Mouse (Mus musculus) gastrocnemius, postnatal 10 days (tissue): ENCODE data around the gene Soat1. TPM values are rescaled to one million over a fixed set of nuclear protein-coding genes. Genes with fewer than 3 reads are reported as not detected.
A peak's percentile ranks its signal among the peaks of the same experiment; 100 is the strongest.
"Not testable (repeated sequence)": the region's sequence is repeated elsewhere in the genome, so short reads cannot be mapped to it uniquely, and the experiment has no call there.

ENCODE experiments used
- DNase-seq: peaks from one replicate; pipeline ENCODE4 v3.0.0; 2021; ENCODE audit warnings: mixed read lengths
- total RNA-seq, 2 experiments: library from RNA; stranded (reverse); gene quantifications; 2 replicates each; pipeline ENCODE4 v1.2.3; 2021

Gene Soat1
- total RNA-seq, 2 experiments from 2014 or later, result 12.2 to 17.5 TPM

- DNase-seq, result no peak
Observed at GRCm38 (mm10) chr1:156424054-156424453, 50.1 kb downstream of the Soat1 start.

DNA sequence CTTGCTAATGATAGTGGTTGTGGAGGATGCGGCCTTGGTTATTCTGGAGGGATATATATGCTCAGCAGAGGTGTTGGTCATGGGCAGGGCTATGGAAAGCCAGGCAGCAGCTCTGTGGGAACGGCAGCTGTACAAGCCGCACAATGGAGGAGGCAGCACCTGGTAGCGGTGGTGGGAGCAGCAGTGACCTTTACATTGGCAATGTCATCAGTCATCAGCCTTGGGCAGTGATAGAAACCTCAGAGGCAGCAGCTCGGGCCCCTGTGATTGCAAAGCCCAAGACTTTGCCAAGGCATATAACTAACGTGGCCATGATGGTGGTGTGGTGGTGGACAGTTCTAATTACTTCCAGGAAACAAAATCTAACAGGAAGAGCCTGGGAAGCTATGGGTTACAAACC lies 50.6 kb downstream of the Soat1 start:
- DNase-seq, result no peak

DNA sequence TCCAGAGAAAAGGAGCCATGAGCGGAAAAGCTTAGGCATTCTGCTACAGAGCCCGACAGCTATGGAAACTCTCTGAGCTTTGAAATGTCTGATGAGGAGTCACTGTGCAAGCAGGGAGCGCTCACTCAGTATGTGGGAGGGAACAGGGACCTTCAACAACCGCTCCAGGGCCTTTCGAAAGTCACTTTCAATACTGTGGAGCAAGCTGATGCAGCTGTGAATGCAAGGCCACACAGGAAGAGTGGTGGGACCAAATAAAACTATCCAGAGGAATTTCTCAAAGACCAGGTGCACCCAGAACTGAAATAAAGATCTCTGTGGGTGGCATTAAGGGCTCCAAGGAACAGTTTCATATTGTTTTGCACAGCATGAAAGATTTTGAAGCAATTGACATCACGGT lies 51.3 kb downstream of the Soat1 start:
- DNase-seq, result no peak

DNA sequence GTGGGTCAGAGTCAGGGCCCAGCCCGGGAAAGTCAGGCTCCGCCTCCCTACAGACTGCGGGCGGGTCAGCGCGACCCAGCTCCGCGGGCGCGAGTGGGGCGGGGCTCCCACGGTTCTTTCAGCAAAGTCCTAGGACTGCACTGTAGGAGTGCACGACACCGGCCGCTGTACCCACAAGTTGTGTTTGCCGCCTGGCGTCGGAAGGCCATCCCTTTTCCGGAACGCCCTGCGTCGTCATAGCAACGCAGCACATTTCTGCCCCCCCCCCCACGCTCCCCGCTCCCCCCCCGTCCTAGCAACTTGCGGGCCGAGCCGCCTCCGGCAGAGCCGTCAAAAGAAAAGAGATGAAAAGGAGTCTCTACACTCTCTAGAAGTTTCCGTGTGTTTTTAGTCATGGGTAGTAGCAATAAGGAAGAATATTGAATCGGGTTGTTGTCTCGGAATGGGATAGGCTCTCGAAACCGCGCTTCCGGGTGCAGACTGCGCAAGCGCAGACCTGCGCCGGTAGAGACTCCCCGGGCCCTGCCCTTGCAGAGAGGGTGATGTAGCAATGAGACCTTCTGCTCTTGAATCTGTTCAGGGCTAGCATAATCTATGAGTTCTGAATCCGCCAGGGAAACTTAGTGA lies 53.3 kb downstream of the Soat1 start, which contains the start of gene Axdnd1:
TSS of gene Axdnd1 (minus strand) at position 489 of the 627 bp plus-strand sequence.
- DNase-seq, result peak; percentile 84

DNA sequence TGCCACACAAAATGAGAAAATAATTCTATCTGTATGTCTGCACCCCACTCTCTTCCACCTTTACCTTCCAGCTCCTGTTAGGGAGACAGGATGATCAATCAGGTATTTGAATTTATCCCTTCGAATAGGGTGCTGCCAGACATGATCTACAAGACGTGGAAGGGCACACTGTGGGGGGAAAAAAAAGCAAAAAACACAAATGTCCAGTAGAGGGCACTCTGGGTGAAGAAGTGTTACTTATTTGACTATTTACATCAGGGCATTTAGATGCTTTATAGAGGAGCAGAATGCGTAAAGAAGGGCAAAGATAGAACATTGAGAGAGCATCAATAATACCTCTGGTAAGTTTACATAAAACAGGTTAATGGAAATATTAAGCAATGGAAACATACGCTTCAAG lies 56.0 kb downstream of the Soat1 start:
- no peak for DNase-seq

GRCm38 (mm10) chr1:156408521-156408920 lies 65.6 kb downstream of the Soat1 start:
- no peak for DNase-seq

DNA sequence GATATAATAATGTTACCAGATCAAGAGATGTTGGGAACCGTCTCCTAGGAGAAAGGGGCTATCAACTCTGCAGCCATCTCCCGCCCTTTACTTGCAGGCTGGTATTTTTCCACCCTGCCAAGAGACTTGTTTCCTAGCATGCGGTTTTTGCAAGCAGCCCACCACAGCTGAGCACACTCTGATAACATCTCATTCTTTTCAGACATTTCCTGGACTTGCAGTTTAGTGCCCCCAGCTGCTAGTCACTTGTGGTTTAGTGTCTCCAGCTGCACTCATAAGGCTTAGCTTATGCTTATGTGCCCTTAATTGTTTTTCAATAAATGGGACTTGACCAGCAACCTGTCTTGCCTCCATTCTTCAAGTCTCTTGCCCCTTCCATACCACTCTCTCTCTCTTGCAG lies 66.1 kb downstream of the Soat1 start:
- no peak for DNase-seq

- no peak for DNase-seq
Observed at GRCm38 (mm10) chr1:156403251-156403650, 70.9 kb downstream of the Soat1 start.

GRCm38 (mm10) chr1:156402491-156402890 lies 71.6 kb downstream of the Soat1 start:
- DNase-seq, result no peak

GRCm38 (mm10) chr1:156400159-156400558 lies 74.0 kb downstream of the Soat1 start:
- DNase-seq, result not testable (repeated sequence)

DNA sequence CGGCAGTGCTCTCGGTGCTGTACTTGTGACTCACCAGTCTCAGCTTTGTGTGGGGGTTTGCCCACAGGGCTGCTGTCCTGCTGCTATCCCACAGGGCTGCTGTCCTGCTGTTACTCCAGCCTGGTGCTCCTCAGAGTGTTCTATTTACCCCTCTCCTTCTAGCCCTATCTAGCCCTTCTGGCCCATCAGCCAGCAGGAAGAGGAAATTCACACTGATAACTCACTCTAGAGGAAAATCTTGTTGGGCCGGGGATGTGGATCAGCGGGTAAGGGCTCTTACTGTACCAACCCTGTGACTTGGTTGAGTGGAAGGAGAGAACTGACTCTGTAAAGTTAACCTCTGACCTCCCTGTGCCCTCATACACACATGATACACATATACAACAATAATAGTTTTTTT lies 81.0 kb downstream of the Soat1 start:
- no peak for DNase-seq

DNA sequence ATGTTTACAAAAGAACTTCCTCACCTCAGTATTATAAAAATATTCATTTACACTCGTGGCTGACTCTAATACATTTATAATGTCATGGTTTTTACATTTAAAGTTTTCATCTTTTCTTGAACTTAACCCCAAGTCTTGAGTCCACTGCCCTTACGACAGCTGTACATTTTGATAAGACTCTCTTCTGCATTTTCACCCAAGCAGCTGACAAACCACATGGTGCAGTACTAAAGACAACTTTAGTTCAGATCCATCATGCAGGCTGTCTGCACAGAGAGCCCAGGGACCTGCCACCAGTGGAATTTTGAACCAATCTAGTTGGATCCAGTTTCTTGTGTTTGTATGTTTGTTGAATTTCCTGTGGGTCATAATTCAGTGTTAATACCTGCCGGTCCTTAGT lies 87.3 kb downstream of the Soat1 start:
- DNase-seq, result no peak

DNA sequence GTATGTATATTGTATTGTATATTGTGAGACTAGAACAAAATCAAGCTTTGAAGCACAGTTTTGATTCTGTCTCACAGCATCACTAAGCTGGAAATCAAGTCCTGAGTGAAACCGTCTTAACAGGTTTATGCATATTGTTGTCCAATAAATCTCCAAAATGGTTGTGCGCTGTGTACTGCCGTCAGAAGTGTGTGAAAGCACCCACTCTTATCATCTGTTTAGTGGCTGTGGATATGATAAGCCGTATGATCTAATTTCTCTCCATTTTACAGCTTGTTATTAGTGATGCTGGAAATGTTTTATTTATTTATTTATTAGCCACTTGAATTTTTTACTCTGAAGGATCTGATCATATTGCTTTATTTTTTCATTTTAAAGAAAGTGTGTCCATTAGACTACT lies 87.9 kb downstream of the Soat1 start:
- DNase-seq, result no peak

- DNase-seq, result no peak
Observed at GRCm38 (mm10) chr1:156381217-156381616, 92.9 kb downstream of the Soat1 start.

Other genes with a start within 250 kb of the Soat1 start
- gene Tdrd5, start 170.7 kb downstream of the Soat1 start, total RNA-seq, result not detected
- gene Nphs2, start 163.6 kb downstream of the Soat1 start, total RNA-seq, result not detected
- 100 to 1,000 TPM; 595 to 608 TPM for gene Gm2000, start 108.3 kb downstream of the Soat1 start, total RNA-seq
- under 1 TPM in 1 of 2 experiments, not detected in 1; 0.16 TPM for gene Axdnd1, start 53.2 kb downstream of the Soat1 start, total RNA-seq
- gene Gm10031, start 49.7 kb upstream of the Soat1 start, total RNA-seq, result 10 to 100 TPM; 34.7 to 35.3 TPM
- gene Abl2, start 84.5 kb upstream of the Soat1 start, total RNA-seq, result 10 to 100 TPM; 16.1 to 18.7 TPM
- gene Tor3a, start 200.0 kb upstream of the Soat1 start, total RNA-seq, result 1 to 10 TPM; 7.0 to 8.0 TPM
- 10 to 100 TPM; 29.7 to 31.6 TPM for gene Fam20b, start 244.8 kb upstream of the Soat1 start, total RNA-seq